Mouse (Mus musculus): ENCODE data around the gene Rapsn.

The Rapsn gene

GRCm38 (mm10) chr2:91081775-91082695, 46.6 kb downstream of the Rapsn start, which contains the start of gene Spi1:
Gene Spi1 (plus strand): TSS chr2:91082390.
- DNase-seq: no peak

- peak; percentile 62 to 75 for DNase-seq
These were observed 47.4 kb downstream of the Rapsn start for GRCm38 (mm10) chr2:91082844-91083243.

DNA sequence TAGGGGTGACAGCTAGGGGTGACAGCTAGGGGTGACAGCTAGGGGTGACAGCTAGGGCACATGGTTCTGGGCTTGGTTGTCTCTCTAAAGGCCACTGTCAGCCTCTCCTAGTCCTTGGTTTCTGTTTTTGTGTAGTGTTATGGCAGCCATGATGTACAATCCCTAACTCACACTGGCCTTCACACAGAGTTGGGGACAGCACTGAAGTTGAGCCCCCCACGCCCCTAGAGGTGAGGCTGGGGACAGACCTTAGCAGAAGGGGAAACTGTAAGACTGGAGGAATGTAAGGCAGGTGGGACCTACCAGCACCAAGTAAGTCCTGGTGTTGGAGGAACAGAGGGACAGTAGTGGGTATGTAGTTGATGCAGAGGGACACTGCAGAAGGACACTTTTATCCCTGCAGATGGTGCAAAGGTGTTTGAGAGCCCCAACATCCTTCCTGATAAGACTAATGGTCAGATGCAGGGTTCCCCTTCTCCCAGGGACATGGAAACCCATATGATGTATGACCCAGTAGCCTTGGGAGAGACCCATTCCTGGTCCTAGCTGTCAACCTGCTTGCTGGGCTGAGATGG, 48.0 kb downstream of the Rapsn start:
- no peak for DNase-seq

- DNase-seq: no peak
These were observed 48.9 kb downstream of the Rapsn start for GRCm38 (mm10) chr2:91084179-91084820.

DNA sequence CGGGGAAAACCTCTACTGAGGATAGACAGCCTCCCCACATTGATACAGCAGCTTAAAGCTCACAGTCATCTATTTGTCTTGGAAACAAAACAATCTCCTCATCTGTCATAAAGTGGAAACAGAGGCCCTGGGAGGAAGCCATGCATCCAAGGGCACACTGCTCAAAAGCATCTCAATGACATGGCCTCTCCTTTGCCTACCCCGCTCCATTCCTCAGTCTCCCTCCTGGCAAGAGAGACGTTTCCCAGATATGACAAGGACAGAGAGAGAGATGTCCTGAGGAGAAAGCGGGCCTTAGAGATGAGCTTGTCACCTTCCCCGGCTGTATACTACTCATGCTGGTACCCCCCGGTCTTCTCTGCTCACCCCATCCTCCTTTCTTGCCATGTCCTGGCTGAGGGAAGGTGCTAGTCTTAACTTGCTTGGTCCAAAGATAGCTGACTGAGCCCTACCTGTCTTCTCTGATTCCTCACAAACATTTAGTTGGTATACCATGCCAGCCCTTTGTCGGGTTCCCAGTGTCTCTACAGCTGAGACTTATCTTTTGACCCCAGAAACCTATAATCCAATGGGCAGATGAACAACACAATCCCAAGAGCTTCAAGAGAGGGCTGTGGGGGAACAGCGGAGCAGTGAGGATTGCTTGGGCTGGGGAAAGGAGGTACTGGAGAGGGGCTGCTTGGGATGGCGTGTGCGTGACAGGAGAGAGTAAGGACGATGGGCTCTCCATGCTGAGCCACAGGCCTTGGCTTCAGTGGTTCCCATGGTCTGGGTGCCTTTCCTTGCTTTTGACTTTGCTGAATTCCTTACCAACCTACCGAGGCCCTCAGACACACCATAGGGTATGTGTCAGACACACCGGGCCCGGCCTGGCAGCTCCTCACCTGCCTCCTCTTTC, 50.3 kb downstream of the Rapsn start:
- no peak for DNase-seq

GRCm38 (mm10) chr2:91086392-91087237, 51.2 kb downstream of the Rapsn start:
- DNase-seq: no peak

- DNase-seq: no peak
These were observed 52.0 kb downstream of the Rapsn start for GRCm38 (mm10) chr2:91087453-91087852.

DNA sequence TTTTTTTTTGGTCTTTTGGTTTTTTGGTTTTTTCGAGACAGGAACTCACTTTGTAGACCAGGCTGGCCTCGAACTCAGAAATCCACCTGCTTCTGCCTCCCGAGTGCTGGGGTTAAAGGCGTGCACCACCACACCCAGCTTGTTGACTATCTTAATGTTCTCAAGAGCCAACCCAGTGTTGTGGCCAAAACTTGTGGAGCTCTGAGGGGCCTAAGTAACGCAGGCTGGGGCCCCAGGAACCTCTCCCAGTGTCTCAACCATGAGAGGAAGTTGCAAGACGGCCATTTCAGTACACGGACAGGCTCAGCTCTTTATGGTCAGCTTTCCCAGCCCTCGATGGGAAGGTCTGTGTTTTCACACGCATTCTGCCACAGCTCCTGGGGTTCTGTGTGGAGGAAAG, 53.6 kb downstream of the Rapsn start:
- no peak for DNase-seq

GRCm38 (mm10) chr2:91090208-91090607, 54.8 kb downstream of the Rapsn start:
- no peak for DNase-seq

- DNase-seq: no peak
These were observed 55.4 kb downstream of the Rapsn start for GRCm38 (mm10) chr2:91090827-91091226.

Measured in thymus, adult 18-20 months (tissue).